Mouse (Mus musculus): Measurements from ENCODE around the gene Cyfip2. TPM values are rescaled to one million over a fixed set of nuclear protein-coding genes. Genes with fewer than 3 reads are reported as not detected.

Cyfip2 gene
- polyA plus RNA-seq, 1 experiment from 2014 or later, result 5.4 TPM

DNA sequence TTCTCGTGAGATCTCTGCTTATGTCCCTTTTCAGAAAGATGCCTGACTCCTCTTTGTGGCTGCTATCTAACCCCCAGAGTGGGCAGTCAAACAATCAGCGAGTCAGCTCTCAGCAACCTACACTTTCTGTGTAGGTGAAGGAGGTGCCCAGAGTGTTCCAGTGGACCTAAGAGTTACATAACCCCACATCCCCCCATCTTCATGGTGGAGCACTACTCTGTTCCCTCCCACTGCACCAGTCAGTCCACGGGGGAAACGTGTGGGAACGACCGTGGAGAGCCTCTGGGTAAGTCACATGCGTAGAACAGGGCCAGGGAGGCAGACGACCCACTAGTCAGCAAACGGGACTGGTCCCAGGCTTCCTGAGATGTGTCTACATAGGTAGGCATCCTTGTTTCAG lies 93.3 kb downstream of the Cyfip2 start:
- H3K4me3 ChIP-seq, result no peak overlapping the region
- H3K4me2 ChIP-seq, result no peak overlapping the region
- no peaks in the 10 kb centered on the region for H3K36me3 ChIP-seq
- H3K27me3 ChIP-seq, result no peaks in the 10 kb centered on the region
- H3K4me1 ChIP-seq, result peaks cover 9% of the 10 kb centered on the region
- H3K9me3 ChIP-seq, result no peaks in the 10 kb centered on the region
- no peak overlapping the region for H3K9ac ChIP-seq
- ATAC-seq (ENCODE audit: insufficient number of reproducible peaks, low FRiP score, low TSS enrichment, low read depth), result no peak
- WGBS, result 80% methylated on average over 9 of the region's 9 CpGs
- no peak overlapping the region for H3K27ac ChIP-seq

DNA sequence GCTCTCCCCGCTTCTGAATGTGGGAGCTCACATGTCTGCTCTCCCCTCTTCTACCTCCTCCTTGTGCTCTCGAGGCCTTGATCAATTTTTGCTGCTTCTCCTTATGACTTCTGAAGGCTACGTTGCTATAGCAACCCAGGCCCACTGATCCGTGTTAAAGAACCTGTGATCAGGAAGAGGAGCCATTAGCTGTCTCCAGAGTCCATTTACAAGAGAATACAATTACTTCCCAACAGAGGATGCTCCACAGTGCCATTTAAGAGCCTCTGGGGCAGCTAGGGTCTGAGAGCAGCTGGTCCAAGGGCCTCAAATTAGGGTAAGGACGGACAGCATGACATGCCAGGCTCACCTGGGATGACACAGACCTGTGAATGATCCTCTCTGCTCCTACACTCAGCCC lies 94.1 kb downstream of the Cyfip2 start:
- no peaks in the 10 kb centered on the region for H3K9me3 ChIP-seq
- no peak overlapping the region for H3K9ac ChIP-seq
- no peak overlapping the region for H3K27ac ChIP-seq
- peaks cover 16% of the 10 kb centered on the region for H3K4me1 ChIP-seq
- no peak for ATAC-seq (ENCODE audit: insufficient number of reproducible peaks, low FRiP score, low TSS enrichment, low read depth)
- H3K4me3 ChIP-seq, result no peak overlapping the region
- no peaks in the 10 kb centered on the region for H3K27me3 ChIP-seq
- 45% methylated on average over 5 of the region's 5 CpGs for WGBS
- H3K36me3 ChIP-seq, result no peaks in the 10 kb centered on the region
- H3K4me2 ChIP-seq, result no peak overlapping the region

DNA sequence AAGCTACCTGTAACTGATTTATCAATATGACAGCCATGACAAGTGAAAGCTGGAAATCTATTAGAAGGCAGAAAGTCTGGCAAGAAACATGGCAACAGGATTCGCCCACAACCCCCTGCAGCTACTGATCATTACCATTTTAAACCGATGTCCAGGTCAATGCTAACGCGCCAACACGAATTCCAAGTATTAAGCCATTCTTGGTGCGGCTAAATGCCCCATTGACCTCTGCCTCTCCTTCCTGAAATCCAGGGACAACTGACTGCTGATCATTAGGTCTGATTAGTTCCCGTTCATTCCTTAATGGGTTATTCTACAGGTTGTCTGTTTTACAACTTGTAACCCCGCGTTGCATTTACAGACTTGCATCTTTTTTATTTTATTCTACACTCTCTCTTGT lies 95.0 kb downstream of the Cyfip2 start:
- peaks cover 24% of the 10 kb centered on the region for H3K4me1 ChIP-seq
- H3K27ac ChIP-seq, result no peak overlapping the region
- ATAC-seq (ENCODE audit: insufficient number of reproducible peaks, low FRiP score, low TSS enrichment, low read depth), result no peak
- no peaks in the 10 kb centered on the region for H3K36me3 ChIP-seq
- H3K9me3 ChIP-seq, result no peaks in the 10 kb centered on the region
- no peak overlapping the region for H3K4me3 ChIP-seq
- no peak overlapping the region for H3K9ac ChIP-seq
- 80% methylated on average over 9 of the region's 9 CpGs for WGBS
- H3K4me2 ChIP-seq, result no peak overlapping the region
- no peaks in the 10 kb centered on the region for H3K27me3 ChIP-seq

DNA sequence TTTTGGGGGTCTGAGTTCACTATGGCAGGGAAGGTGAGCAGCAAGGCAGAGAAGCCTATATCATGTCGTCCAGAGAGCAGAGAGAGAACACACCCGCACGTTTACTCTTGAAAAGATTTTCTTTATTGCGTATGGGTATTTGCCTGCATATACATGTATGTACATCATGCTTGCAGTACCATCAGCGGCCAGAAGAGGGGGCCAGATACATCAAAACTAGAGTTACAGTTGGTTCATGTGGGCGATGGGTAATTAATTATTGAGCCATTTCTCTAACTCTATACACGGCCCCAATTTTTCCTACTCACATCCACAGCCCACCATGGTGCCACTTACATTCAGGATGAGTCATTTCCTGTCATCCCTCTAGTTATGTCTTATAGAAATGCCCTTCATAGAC lies 96.0 kb downstream of the Cyfip2 start:
- H3K4me3 ChIP-seq, result no peak overlapping the region
- no peaks in the 10 kb centered on the region for H3K9me3 ChIP-seq
- peaks cover 24% of the 10 kb centered on the region for H3K4me1 ChIP-seq
- H3K27me3 ChIP-seq, result no peaks in the 10 kb centered on the region
- 72% methylated on average over 7 of the region's 7 CpGs for WGBS
- H3K36me3 ChIP-seq, result no peaks in the 10 kb centered on the region
- no peak overlapping the region for H3K27ac ChIP-seq
- H3K9ac ChIP-seq, result no peak overlapping the region
- ATAC-seq (ENCODE audit: insufficient number of reproducible peaks, low FRiP score, low TSS enrichment, low read depth), result no peak
- no peak overlapping the region for H3K4me2 ChIP-seq

DNA sequence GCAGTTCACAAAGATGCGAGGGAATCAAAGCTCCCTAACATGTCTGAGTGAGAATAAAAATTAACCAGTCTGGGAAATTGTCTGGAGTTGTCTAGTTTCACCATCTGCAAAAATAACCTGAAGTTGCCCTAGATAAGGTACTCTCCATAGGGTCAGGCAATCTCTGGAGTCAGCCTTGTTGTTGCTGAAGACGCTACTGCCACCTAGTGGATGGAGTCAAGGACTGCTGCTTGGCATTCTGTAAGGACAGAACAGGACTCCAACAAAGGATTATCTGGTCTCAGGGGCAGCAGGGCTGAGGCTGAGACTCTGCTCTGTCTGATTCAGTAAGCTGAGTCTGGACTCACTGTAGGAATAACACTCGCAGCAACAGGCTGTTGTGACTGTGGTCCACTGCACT lies 97.3 kb downstream of the Cyfip2 start:
- Histone ChIP-seq H3K9me3 (no peaks in the 10 kb centered on the region), H3K4me2 (no peak overlapping the region), H3K4me1 (peaks cover 24% of the 10 kb centered on the region), H3K4me3 (no peak overlapping the region), H3K27me3 (no peaks in the 10 kb centered on the region), H3K36me3 (no peaks in the 10 kb centered on the region), H3K27ac (peak overlapping the region; percentile 90), H3K9ac (no peak overlapping the region)
- ATAC-seq (ENCODE audit: insufficient number of reproducible peaks, low FRiP score, low TSS enrichment, low read depth), result no peak
- 15% methylated on average over 3 of the region's 3 CpGs for WGBS

DNA sequence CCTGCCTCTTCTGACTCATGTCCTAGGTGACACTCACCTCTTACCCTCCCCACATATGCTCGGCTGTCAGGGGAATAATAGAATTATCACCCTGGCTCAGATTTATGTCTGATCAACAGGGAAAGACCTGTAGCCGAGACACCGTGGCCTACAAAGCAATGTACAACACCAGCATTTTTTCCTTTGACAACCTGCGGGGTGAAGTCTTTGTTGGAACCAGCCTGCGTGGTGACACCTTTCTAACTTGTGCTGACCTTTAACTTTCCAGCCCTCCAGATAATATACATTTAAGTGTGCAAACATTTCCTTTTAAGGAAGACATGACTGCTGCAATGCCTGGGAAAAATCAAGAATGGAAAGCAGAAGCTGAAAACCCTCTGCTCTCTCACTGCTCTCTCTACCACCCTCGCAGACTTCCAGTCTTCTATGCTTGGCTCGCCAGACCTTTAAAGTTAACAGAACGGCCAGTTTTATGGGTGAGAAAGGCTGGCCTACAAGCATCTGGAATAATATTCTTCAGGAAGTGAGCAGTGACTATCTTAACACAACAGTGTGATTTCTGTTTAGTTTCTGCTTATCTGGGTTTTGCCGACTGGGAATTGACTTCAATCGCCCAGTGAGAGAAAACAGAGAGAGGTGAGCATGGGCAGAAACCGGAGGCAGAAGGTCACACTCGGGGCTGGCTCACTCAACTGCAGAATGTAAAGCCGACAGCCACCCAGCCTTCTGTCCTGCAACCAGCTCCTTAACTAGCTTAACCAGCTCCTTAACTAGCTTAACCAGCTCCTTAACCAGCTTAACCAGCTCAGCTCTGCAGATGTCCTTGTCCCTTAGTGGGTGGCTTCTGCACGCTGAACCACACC lies 98.1 kb downstream of the Cyfip2 start:
- no peaks in the 10 kb centered on the region for H3K36me3 ChIP-seq
- no peak overlapping the region for H3K4me3 ChIP-seq
- no peaks in the 10 kb centered on the region for H3K9me3 ChIP-seq
- WGBS, result 32% methylated on average over 14 of the region's 14 CpGs
- H3K27ac ChIP-seq, result peak overlapping the region; percentile 90
- H3K4me1 ChIP-seq, result peaks cover 24% of the 10 kb centered on the region
- H3K9ac ChIP-seq, result no peak overlapping the region
- 0 out of 2 replicates have a peak, but pooled peaks have one; percentile 3 for ATAC-seq (ENCODE audit: insufficient number of reproducible peaks, low FRiP score, low TSS enrichment, low read depth)
- H3K4me2 ChIP-seq, result no peak overlapping the region
- H3K27me3 ChIP-seq, result no peaks in the 10 kb centered on the region

DNA sequence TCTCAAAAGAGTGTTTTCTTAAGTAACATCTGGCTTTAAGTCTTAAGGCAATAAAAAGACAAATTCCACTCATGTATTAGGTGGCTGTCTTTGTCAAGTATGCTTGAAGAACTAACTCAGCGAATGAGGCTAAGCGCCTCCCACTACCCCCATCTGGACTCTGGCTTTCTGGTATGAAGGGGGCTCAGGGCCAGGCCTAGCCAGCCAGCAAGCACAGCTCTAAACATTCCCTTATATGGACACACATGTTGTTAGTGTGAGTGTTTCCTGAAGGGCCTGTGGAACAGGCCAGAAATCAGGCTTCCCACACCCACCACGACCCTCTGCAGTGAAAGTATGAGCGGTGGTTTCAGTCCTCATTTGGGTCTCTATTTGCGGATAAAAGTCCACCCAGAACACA lies 98.8 kb downstream of the Cyfip2 start:
- H3K36me3 ChIP-seq, result no peaks in the 10 kb centered on the region
- H3K4me3 ChIP-seq, result no peak overlapping the region
- H3K4me2 ChIP-seq, result no peak overlapping the region
- ATAC-seq (ENCODE audit: insufficient number of reproducible peaks, low FRiP score, low TSS enrichment, low read depth), result peak; percentile 85
- peak overlapping the region; percentile 90 for H3K27ac ChIP-seq
- H3K27me3 ChIP-seq, result no peaks in the 10 kb centered on the region
- peaks cover 24% of the 10 kb centered on the region for H3K4me1 ChIP-seq
- 25% methylated on average over 5 of the region's 5 CpGs for WGBS
- no peaks in the 10 kb centered on the region for H3K9me3 ChIP-seq
- no peak overlapping the region for H3K9ac ChIP-seq

DNA sequence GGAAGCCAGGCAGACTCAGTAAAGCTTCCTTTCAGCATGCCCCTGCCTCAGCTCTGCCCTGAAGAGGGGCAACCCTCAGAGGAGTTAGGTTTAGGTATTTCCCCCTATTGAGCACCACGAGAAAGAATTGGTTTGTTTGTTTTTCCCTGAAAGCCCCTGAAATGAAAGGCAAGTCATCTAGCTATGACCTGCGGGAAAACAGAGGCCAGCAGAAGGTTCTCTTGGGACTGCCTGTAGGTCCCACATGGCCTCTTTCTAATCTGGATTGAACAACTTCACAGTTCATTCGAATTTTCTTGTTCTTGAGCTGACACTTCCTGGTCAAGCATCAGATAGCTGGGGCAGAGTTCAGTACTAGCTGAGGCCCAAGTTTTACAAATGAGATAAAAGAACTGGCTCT lies 100.8 kb downstream of the Cyfip2 start:
- no peaks in the 10 kb centered on the region for H3K27me3 ChIP-seq
- no peak for ATAC-seq (ENCODE audit: insufficient number of reproducible peaks, low FRiP score, low TSS enrichment, low read depth)
- no peak overlapping the region for H3K4me2 ChIP-seq
- H3K9ac ChIP-seq, result no peak overlapping the region
- H3K4me3 ChIP-seq, result no peak overlapping the region
- no peaks in the 10 kb centered on the region for H3K36me3 ChIP-seq
- H3K9me3 ChIP-seq, result no peaks in the 10 kb centered on the region
- H3K4me1 ChIP-seq, result peaks cover 24% of the 10 kb centered on the region
- WGBS, result 40% methylated on average over 3 of the region's 3 CpGs
- H3K27ac ChIP-seq, result no peak overlapping the region

DNA sequence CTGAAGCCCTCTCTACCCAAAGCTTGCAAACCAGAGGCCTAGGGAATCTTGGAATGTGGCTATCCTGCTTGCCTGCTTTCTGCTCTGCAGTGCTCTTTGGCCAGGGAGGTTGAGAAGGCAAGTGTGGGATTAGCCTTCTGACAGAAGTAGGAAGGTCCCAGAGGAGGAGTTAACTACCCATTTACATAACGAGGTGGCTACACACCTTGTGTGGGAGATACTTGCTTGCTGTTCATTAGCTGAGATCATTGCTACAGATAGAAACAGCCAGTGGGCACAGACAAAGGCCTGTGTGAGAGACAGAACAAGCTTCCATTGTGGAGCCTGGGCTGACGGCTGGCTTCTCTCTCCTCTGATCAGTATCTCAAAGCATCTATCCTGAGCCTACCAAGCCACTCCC lies 102.8 kb downstream of the Cyfip2 start:
- Histone ChIP-seq H3K27ac (no peak overlapping the region), H3K9ac (no peak overlapping the region), H3K36me3 (no peaks in the 10 kb centered on the region), H3K4me3 (no peak overlapping the region), H3K27me3 (no peaks in the 10 kb centered on the region), H3K4me1 (peaks cover 23% of the 10 kb centered on the region), H3K4me2 (no peak overlapping the region), H3K9me3 (no peaks in the 10 kb centered on the region)
- WGBS, result 74% methylated on average over 2 of the region's 2 CpGs
- no peak for ATAC-seq (ENCODE audit: insufficient number of reproducible peaks, low FRiP score, low TSS enrichment, low read depth)

DNA sequence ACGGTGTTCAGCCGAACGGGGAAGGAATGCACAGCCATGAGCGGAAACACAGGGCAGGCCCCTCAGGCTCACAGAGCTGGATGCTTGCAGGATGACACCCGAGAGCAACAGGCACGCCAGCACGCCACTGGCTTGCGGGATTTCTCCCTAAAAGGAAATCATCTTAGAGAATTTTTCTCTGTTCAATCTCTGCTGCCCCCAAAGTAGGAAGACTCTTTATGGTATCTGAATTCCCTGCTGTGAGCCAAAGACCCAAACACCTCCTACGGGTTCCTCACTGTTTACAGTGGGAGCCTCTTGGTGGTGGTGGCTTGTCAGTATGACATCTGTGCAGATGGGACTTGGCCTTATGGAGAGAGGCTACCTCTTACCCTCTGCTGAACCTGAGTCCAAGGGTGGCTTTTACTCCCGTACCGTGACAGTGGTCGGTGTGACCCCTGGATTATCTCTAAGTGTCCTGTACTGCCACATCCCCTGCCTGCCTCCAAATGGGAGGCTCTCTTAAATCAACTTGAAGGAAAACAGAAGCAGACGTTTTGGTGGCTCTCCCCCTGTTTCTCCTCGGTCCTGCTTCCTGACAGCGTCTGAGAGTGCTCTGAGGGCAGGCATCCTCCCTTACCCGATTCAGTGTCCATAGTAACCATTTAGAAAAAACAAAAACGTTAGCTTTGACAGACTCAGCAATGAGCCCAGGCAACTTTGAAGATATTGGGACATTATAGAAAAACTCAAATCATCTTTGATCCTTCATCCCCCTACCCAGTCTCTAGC lies 106.8 kb downstream of the Cyfip2 start:
- no peak for ATAC-seq (ENCODE audit: insufficient number of reproducible peaks, low FRiP score, low TSS enrichment, low read depth)

DNA sequence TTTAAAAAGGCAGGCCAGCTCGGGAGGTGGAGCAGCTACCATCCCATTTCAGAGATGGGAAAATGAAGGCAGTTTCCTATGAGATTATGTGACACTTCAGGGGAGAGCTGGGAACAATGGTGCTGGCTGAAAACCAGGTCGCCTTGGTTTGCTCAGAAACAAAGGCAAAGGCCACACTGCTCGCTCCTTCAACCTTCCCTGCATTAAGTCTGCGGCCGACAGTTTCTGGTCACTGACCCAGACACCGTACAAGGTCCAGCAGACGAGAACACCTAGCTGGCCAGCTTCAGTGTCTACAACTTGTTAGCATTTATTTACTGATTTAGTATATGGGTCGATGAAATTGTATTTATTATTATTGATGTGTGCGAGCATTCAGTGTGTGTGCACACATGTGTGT lies 107.8 kb downstream of the Cyfip2 start:
- Histone ChIP-seq H3K4me2 (no peak overlapping the region), H3K27me3 (no peaks in the 10 kb centered on the region), H3K9me3 (no peaks in the 10 kb centered on the region), H3K9ac (no peak overlapping the region), H3K27ac (no peak overlapping the region), H3K4me1 (0 out of 2 replicates have a peak, but pooled peaks cover 10% of the 10 kb centered on the region), H3K36me3 (no peaks in the 10 kb centered on the region), H3K4me3 (no peak overlapping the region)
- 89% methylated on average over 9 of the region's 9 CpGs for WGBS
- ATAC-seq (ENCODE audit: insufficient number of reproducible peaks, low FRiP score, low TSS enrichment, low read depth), result no peak

More for the DNA sequence above, 106.8 kb downstream of the Cyfip2 start:
- H3K4me1 ChIP-seq, result 0 out of 2 replicates have a peak, but pooled peaks cover 10% of the 10 kb centered on the region
- WGBS, result 38% methylated on average over 17 of the region's 17 CpGs
- no peak overlapping the region for H3K9ac ChIP-seq
- no peak overlapping the region for H3K27ac ChIP-seq
- no peak overlapping the region for H3K4me3 ChIP-seq
- no peaks in the 10 kb centered on the region for H3K27me3 ChIP-seq
- no peak overlapping the region for H3K4me2 ChIP-seq
- no peaks in the 10 kb centered on the region for H3K9me3 ChIP-seq
- H3K36me3 ChIP-seq, result no peaks in the 10 kb centered on the region

DNA sequence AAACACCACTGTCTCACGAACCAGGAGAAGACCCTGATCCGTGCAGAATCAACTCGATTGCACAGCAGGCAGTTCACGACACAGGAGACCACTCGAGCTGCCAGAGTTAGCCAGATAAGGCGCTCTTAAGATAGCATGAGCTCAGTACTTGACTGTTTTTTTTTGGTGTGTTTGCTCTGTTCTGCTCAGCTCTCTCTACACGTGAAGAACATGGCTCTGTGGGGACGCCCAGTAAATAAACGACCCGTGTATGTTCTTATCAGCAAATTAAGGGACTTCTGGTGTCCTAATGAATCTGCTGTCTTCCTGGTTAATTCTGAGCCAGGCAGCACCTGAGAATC lies 110.1 kb downstream of the Cyfip2 start:
- H3K36me3 ChIP-seq, result peaks cover 4% of the 10 kb centered on the region; the same call in 1 of the 2 replicates
- H3K27ac ChIP-seq, result no peak overlapping the region
- WGBS, result 55% methylated on average over 10 of the region's 10 CpGs

More for the DNA sequence above, 110.1 kb downstream of the Cyfip2 start:
- H3K4me2 ChIP-seq, result no peak overlapping the region
- 0 out of 2 replicates have a peak, but pooled peaks cover 10% of the 10 kb centered on the region for H3K4me1 ChIP-seq
- H3K9ac ChIP-seq, result no peak overlapping the region
- no peak overlapping the region for H3K4me3 ChIP-seq
- H3K27me3 ChIP-seq, result no peaks in the 10 kb centered on the region
- H3K9me3 ChIP-seq, result no peaks in the 10 kb centered on the region
- ATAC-seq (ENCODE audit: insufficient number of reproducible peaks, low FRiP score, low TSS enrichment, low read depth), result no peak

Data from limb, embryonic 15.5 days (tissue).